Mouse (Mus musculus) ES-E14 (cell line): ENCODE data around the gene Tmem158.

Source experiments
- MAFK ChIP-seq: IDR thresholded peaks from 2 replicates; pipeline ENCODE4 v1.6.1; 2014; ENCODE audit warnings: mild to moderate bottlenecking, low read depth, low read length, inconsistent platforms; ENCODE audit not compliant: insufficient read depth
- ZNF384 ChIP-seq: IDR thresholded peaks from 2 replicates; pipeline ENCODE4 v1.6.1; 2012; ENCODE audit warnings: low read depth, low read length, inconsistent platforms

GRCm38 (mm10) chr9:123227106-123227750 is 33.3 kb downstream of the Tmem158 start:
- no peak for TF ChIP-seq ZNF384
- TF ChIP-seq MAFK: no peak
